Comparison of ENCODE assay signal across 19 mouse cellular contexts in genomic region chr5:5242704-5243103, GRCm38 (mm10).
"Had no signal": no experiment of that assay in that cellular context is flagged by ENCODE, and none has a peak within 500 bp of the region (broad histone marks: within the 10 kb centered on the region; RNA-seq: fewer than 3 reads in every experiment).

No protein-coding gene starts in this region.

- H3K4me1 ChIP-seq: midbrain, embryonic 10.5 days; midbrain, embryonic 12.5 days; neural tube, embryonic 13.5 days had no signal

- H3K27me3 ChIP-seq: midbrain, embryonic 12.5 days; neural tube, embryonic 13.5 days; neural tube, embryonic 15.5 days had no signal

- DNase-seq: lung, adult 18-20 months; lung, embryonic 14.5 days; lung, postnatal 10 days; lung, postnatal 4 days; midbrain, embryonic 14.5 days; retina, postnatal 1 day; right cerebral cortex, adult 18-20 months; right cerebral cortex, postnatal 25 days; right cerebral cortex, postnatal 4 days; spleen, adult 18-20 months; thymus, adult 18-20 months; thymus, postnatal 14 days; thymus, postnatal 36 days had no signal

- H3K27ac ChIP-seq: midbrain, embryonic 10.5 days; midbrain, embryonic 12.5 days; neural tube, embryonic 13.5 days; neural tube, embryonic 15.5 days had no signal

- H3K9ac ChIP-seq: lung, embryonic 14.5 days; midbrain, embryonic 12.5 days; neural tube, embryonic 13.5 days; neural tube, embryonic 15.5 days had no signal

- H3K4me2 ChIP-seq: lung, embryonic 14.5 days; midbrain, embryonic 12.5 days; neural tube, embryonic 13.5 days; neural tube, embryonic 15.5 days had no signal

- H3K9me3 ChIP-seq: midbrain, embryonic 12.5 days; neural tube, embryonic 15.5 days had no signal

- ATAC-seq: midbrain, embryonic 16.5 days had no signal

- H3K4me3 ChIP-seq: midbrain, embryonic 10.5 days; midbrain, embryonic 12.5 days; myocyte; neural tube, embryonic 13.5 days; neural tube, embryonic 15.5 days had no signal
